Mouse (Mus musculus) E14TG2a.4 (cell line): ENCODE measurements around the gene Pla2g2c.

Experiments
- H3K27me3 ChIP-seq: 2 replicates; pipeline ENCODE4 v1.6.1; 2014; ENCODE audit warnings: low read length, control low read depth; ENCODE audit not compliant: insufficient read depth
- H3K36me3 ChIP-seq: 2 replicates; pipeline ENCODE4 v1.6.1; 2014; ENCODE audit warnings: low read length, control low read depth; ENCODE audit not compliant: insufficient read depth
- H3K4me1 ChIP-seq: replicated peaks from 2 replicates; pipeline ENCODE4 v1.6.1; 2014; ENCODE audit warnings: low read depth, low read length, control low read depth
- H3K4me3 ChIP-seq: replicated peaks from 2 replicates; pipeline ENCODE4 v1.5.1; 2014; ENCODE audit warnings: mild to moderate bottlenecking, low read length
- H3K9me3 ChIP-seq: 2 replicates; pipeline ENCODE4 v1.6.1; 2014; ENCODE audit warnings: low read length, control low read depth
- CTCF ChIP-seq: conservative IDR thresholded peaks from 2 replicates; pipeline ENCODE4 v1.5.1; 2014; ENCODE audit warnings: low read length
- NANOG ChIP-seq: IDR thresholded peaks from 2 replicates; pipeline ENCODE4 v1.6.1; 2014; ENCODE audit warnings: borderline replicate concordance, low read length, mixed read lengths
- POU5F1 ChIP-seq: IDR thresholded peaks from 2 replicates; pipeline ENCODE4 v1.6.1; 2014; ENCODE audit warnings: low read length, borderline replicate concordance

The Pla2g2c gene

DNA sequence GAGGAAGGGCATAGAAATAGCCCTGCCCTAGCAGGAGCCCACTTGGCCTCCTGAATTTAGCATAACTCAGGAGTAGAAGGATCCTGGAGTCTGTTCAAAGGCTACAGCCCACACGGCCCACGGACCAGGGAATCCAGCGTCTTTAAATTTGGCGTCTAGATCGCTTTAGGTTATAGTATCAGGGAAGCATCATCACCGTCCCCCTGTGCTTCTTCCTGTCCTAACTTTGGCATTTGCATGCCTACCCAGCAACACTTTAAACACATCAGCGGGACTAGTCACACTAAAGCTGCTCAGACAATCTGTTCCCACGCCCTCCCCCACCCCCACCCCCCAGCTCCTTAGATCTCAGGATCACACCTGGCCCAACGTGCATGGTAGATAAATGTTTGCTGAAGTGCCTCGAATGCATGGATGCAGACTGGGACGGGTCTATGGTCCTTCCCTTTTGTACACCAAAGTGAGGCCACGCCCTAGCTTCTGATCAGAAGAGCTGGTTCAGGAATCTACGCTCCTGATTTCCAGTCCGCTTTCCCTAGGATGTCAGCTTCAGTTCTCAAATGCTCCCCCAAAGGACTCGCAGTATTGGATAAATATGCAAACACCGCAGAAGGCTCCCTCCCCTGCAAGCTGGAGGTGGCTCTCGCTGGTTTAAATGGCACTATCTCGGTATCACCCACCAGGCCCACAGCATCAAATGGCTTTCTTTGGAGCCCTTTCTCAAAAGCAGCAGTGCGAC is 33.0 kb upstream of the Pla2g2c start:
- H3K36me3 ChIP-seq = no peaks in the 10 kb centered on the region
- 0 out of 2 replicates have a peak, but pooled peaks cover 2% of the 10 kb centered on the region for H3K27me3 ChIP-seq
- no peaks in the 10 kb centered on the region for H3K9me3 ChIP-seq
- H3K4me1 ChIP-seq = peaks cover 83% of the 10 kb centered on the region
- TF ChIP-seq NANOG = no peak
- no peak for TF ChIP-seq CTCF
- no peak for TF ChIP-seq POU5F1
- peak overlapping the region; percentile 26; the same call in 1 of the 2 replicates for H3K4me3 ChIP-seq

GRCm38 (mm10) chr4:138693043-138693692 is 31.4 kb upstream of the Pla2g2c start:
- no peaks in the 10 kb centered on the region for H3K36me3 ChIP-seq
- H3K9me3 ChIP-seq = no peaks in the 10 kb centered on the region
- no peak overlapping the region for H3K4me3 ChIP-seq
- H3K4me1 ChIP-seq = peaks cover 90% of the 10 kb centered on the region
- TF ChIP-seq POU5F1 (0 out of 2 replicates have a peak, but pooled peaks have one; percentile 6), CTCF (no peak), NANOG (peak; percentile 34; the same call in 1 of the 2 replicates)
- H3K27me3 ChIP-seq = no peaks in the 10 kb centered on the region

DNA sequence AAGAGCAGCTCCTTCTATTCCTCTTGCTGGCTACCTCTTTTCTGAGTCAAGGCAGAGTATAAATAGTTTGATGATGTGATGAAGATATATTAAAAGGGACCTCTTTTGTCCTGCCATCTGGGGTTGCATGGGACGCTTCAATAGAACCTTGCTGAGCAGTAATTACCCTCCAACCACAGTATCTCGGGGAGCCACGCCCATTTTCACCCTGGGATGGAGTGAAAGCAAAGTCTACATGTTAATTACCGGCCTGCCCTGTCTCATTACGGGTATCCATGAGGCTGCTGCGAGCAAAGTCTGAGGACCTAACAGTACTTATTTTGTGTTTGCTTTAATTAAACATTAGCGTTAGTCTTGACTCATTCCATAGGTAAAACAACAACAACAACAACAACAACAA is 27.9 kb upstream of the Pla2g2c start:
- Histone ChIP-seq H3K4me3 (no peak overlapping the region), H3K27me3 (no peaks in the 10 kb centered on the region), H3K36me3 (no peaks in the 10 kb centered on the region), H3K4me1 (peaks cover 76% of the 10 kb centered on the region), H3K9me3 (no peaks in the 10 kb centered on the region)
- TF ChIP-seq NANOG (no peak), CTCF (no peak)

DNA sequence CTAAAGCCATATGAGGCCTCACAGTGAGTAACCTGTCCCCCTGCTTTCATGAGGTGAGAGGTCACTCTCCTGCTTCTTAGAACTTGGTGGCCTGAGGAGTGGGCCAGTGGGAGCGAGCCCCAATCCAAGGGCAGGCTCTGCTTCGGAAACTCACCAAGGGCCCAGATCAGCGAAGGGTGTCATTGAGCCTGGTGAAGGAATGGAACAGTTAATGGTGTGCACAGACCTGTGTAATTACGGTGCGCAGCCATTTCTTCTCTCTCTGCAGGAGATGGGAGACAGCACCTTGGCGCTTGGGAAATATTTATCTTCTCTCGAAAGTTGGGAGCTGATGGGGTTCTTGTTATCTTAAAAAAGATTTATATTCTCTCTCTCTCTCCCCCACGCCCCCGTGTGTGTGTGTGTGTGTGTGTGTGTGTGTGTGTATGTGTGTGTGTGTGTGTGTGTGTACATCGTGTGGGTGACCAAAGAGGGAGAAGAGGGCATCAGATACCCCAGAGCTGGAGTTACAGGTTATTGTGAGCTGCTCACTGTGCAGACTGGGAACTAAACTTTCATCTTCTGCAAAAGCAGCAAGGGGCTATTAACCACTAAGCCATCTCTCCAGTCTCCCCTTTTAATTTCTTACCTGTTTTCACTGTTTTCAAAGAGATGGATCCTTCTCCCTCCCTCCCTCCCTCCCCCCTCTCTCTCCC is 27.3 kb upstream of the Pla2g2c start:
- peaks cover 73% of the 10 kb centered on the region for H3K4me1 ChIP-seq
- TF ChIP-seq CTCF (no peak), NANOG (no peak), POU5F1 (no peak)
- H3K9me3 ChIP-seq = no peaks in the 10 kb centered on the region
- no peaks in the 10 kb centered on the region for H3K27me3 ChIP-seq
- H3K36me3 ChIP-seq = no peaks in the 10 kb centered on the region
- H3K4me3 ChIP-seq = no peak overlapping the region

- no peak overlapping the region for H3K4me3 ChIP-seq
- no peaks in the 10 kb centered on the region for H3K36me3 ChIP-seq
- TF ChIP-seq CTCF (no peak), POU5F1 (no peak), NANOG (no peak)
- peaks cover 73% of the 10 kb centered on the region for H3K4me1 ChIP-seq
- no peaks in the 10 kb centered on the region for H3K9me3 ChIP-seq
- H3K27me3 ChIP-seq = no peaks in the 10 kb centered on the region
These were observed 26.3 kb upstream of the Pla2g2c start for GRCm38 (mm10) chr4:138698296-138698695.

DNA sequence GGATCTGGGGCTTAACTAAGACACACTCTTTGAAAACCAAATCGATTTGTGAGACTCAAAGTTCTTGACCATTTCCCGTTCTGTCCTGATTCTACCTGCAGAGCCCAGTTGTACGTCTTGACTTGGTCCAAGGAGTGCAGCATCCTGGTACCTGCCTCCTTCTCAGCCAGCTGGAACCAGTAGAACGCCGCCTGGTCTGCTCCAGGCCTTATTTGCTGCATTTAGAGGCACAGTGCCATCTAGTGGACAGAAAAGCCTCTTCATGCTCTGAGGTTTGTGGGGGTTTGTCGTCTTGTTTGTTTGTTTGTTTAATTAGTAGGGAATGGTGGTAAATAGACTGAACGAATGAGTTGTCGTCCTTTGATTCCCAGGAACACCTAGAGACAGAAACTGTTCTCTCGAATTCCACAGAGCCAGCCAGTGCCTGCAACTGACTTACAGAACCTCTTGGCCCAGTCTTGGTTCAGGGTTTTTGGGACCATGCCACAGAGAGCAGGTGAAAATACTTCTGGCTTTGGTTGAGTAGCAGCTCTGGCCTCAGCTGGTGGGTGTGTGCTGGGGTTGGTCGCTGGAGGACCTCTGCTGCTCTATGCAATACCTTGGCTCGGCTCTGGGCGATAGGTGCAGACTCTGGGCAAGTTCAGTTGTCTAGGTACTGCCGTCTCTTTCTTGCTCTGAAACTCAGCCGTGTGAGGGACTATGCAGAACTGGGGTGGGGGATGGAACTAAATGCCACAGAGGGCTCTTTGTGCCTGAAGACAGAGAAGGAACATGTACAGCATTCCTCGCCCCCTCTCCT is 24.2 kb upstream of the Pla2g2c start:
- TF ChIP-seq NANOG (no peak), POU5F1 (no peak), CTCF (peak; percentile 83)
- no peaks in the 10 kb centered on the region for H3K27me3 ChIP-seq

GRCm38 (mm10) chr4:138701111-138701510 is 23.5 kb upstream of the Pla2g2c start:
- H3K9me3 ChIP-seq = no peaks in the 10 kb centered on the region
- H3K4me3 ChIP-seq = peak overlapping the region; percentile 35
- H3K36me3 ChIP-seq = no peaks in the 10 kb centered on the region
- peaks cover 79% of the 10 kb centered on the region for H3K4me1 ChIP-seq
- TF ChIP-seq NANOG = no peak
- H3K27me3 ChIP-seq = no peaks in the 10 kb centered on the region

More for the DNA sequence above, 24.2 kb upstream of the Pla2g2c start:
- Histone ChIP-seq H3K4me3 (peak overlapping the region; percentile 35), H3K4me1 (peaks cover 74% of the 10 kb centered on the region), H3K9me3 (no peaks in the 10 kb centered on the region), H3K36me3 (no peaks in the 10 kb centered on the region)

DNA sequence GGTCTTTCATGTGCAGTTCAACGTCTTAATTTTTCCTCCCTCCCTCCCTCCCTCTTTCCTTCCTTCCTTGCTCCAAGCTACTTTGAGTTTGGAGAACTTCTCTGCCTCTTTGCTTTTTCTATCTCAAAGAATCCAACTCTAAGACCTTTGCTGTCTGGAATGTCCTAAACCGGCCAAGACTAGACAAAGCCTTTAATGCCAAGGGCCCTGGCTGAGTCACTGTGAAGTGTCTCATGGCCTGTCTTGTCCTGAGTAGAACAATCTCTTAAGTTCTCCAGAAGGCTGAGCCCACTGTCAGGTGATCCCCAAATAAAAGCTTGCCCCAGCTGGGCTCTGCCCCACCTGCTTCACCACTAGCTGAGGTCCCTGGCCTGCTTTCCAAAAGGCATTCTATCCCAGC is 22.6 kb upstream of the Pla2g2c start:
- TF ChIP-seq NANOG = no peak
- no peak for TF ChIP-seq CTCF
- Histone ChIP-seq H3K4me3 (no peak overlapping the region), H3K36me3 (no peaks in the 10 kb centered on the region), H3K9me3 (no peaks in the 10 kb centered on the region), H3K27me3 (no peaks in the 10 kb centered on the region), H3K4me1 (peaks cover 78% of the 10 kb centered on the region)
